Mouse (Mus musculus): ENCODE results near the gene Tsnaxip1. TPM values are rescaled to one million over a fixed set of nuclear protein-coding genes. Genes with fewer than 3 reads are reported as not detected.
A peak's percentile ranks its signal among the peaks of the same experiment; 100 is the strongest.

Tsnaxip1 gene
- polyA plus RNA-seq, 1 experiment, result 0.10 TPM

- H3K4me2 ChIP-seq (ENCODE audit: low read depth), result peak within 1 kb of the TSS; percentile 98
- no peak for TF ChIP-seq SRF (IDR thresholded peaks at IDR 0.05; ENCODE audit: control insufficient read depth, insufficient read length, low read depth)
- TF ChIP-seq REST (IDR thresholded peaks at IDR 0.05; ENCODE audit: insufficient read depth, insufficient read length), result no peak
- TF ChIP-seq MAX (IDR thresholded peaks at IDR 0.05; ENCODE audit: low read depth), result no peak
- no peak for TF ChIP-seq TCF12 (IDR thresholded peaks at IDR 0.05; ENCODE audit: insufficient read depth, poor library complexity, severe bottlenecking)
- no peak for TF ChIP-seq CEBPB (IDR thresholded peaks at IDR 0.05; ENCODE audit: insufficient read depth, poor library complexity, severe bottlenecking)
- TF ChIP-seq TCF3 (IDR thresholded peaks at IDR 0.05; ENCODE audit: insufficient read length, low read depth), result no peak
- TF ChIP-seq POLR2AphosphoS2 (IDR thresholded peaks at IDR 0.05; ENCODE audit: insufficient read length, low read depth), result peak; percentile 99
- no peak for TF ChIP-seq MYOG (IDR thresholded peaks at IDR 0.05; ENCODE audit: control insufficient read depth in 1 of 3, insufficient read depth in 1 of 3, insufficient read length in 2 of 3, low read depth in 2 of 3)
- TF ChIP-seq MYOD1 (IDR thresholded peaks at IDR 0.05; ENCODE audit: control insufficient read depth in 1 of 3, insufficient read length in 2 of 3, low read depth in 2 of 3), result no peak
- TF ChIP-seq POLR2A (IDR thresholded peaks at IDR 0.05; ENCODE audit: insufficient read length, low read depth), result peak; percentile 98
- TF ChIP-seq E2F4 (IDR thresholded peaks at IDR 0.05; ENCODE audit: insufficient read depth), result no peak
- no peaks in the 10 kb centered on the region for H3K27me3 ChIP-seq (ENCODE audit: control insufficient read depth, insufficient read depth, insufficient read length)
- peaks cover 16% of the 10 kb centered on the region for H3K36me3 ChIP-seq (ENCODE audit: control insufficient read depth, insufficient read depth)
- peaks cover 31% of the 10 kb centered on the region for H3K79me2 ChIP-seq (ENCODE audit: control insufficient read depth, insufficient read depth)
- H3K4me3 ChIP-seq, result peak within 1 kb of the TSS; percentile 82
- peak within 1 kb of the TSS; percentile 73 for H3ac ChIP-seq (ENCODE audit: control insufficient read depth, insufficient read length)
These were observed 53.4 kb downstream of the Tsnaxip1 start, which contains the start of gene Edc4 for GRCm38 (mm10) chr8:105880754-105881520. Gene Edc4, plus strand, starts transcription at chr8:105880881.

DNA sequence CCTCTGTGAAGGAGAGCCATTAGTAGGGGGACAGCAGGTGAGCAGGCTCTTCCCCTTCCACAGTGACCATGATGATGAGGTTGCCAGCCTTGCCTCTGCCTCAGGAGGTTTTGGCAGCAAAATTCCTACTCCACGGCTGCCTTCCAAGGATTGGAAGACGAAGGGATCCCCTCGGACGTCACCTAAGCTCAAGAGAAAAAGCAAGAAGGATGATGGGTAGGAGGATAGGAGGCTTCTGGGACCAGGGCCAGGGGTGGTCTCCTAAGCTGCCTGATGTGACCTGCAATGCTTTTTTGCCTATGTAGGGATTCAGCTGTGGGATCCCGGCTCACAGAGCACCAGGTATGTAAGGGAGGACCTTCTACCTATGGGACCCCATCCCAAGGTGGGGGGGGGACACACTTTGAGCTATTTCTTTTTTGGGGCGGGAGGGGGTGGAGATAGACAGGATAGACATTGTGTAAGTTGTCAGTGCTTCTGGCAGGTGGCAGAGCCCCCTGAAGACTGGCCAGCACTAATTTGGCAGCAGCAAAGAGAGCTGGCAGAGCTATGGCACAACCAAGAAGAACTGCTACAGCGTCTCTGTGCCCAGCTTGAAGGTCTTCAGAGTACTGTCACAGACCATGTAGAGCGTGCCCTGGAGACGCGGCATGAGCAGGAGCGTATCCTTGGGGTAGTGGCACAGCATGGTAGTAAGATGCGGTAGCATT is 62.4 kb downstream of the Tsnaxip1 start:
- Histone ChIP-seq H3K27me3 (ENCODE audit: control insufficient read depth, insufficient read depth, insufficient read length) (no peaks in the 10 kb centered on the region), H3K79me2 (ENCODE audit: control insufficient read depth, insufficient read depth) (no peaks in the 10 kb centered on the region), H3K4me3 (no peak overlapping the region), H3K4me2 (ENCODE audit: low read depth) (no peak overlapping the region), H3ac (ENCODE audit: control insufficient read depth, insufficient read length) (no peak overlapping the region), H3K36me3 (ENCODE audit: control insufficient read depth, insufficient read depth) (peaks cover 21% of the 10 kb centered on the region)
- TF ChIP-seq MYOD1 (IDR thresholded peaks at IDR 0.05; ENCODE audit: control insufficient read depth in 1 of 3, insufficient read length in 2 of 3, low read depth in 2 of 3) (no peak), POLR2AphosphoS2 (IDR thresholded peaks at IDR 0.05; ENCODE audit: insufficient read length, low read depth) (no peak), USF1 (IDR thresholded peaks at IDR 0.05; ENCODE audit: low read depth) (no peak), E2F4 (IDR thresholded peaks at IDR 0.05; ENCODE audit: insufficient read depth) (no peak)

DNA sequence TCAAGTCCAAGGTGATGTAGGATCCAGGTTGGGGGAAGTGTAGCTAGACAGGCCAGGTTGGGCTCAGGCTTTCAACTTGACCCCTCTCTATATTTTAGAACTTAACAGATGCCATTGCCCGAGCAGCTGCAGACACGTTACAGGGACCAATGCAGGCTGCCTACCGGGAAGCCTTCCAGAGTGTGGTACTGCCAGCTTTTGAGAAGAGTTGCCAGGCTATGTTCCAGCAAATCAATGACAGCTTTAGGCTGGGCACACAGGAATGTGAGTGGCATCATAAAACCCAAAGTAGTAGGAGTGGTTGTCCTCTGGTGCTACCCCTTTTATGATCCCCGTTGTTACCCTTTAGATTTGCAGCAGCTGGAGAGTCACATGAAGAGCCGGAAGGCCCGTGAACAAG is 63.3 kb downstream of the Tsnaxip1 start:
- no peak overlapping the region for H3K4me3 ChIP-seq
- no peaks in the 10 kb centered on the region for H3K79me2 ChIP-seq (ENCODE audit: control insufficient read depth, insufficient read depth)
- H3K4me2 ChIP-seq (ENCODE audit: low read depth), result no peak overlapping the region
- no peaks in the 10 kb centered on the region for H3K27me3 ChIP-seq (ENCODE audit: control insufficient read depth, insufficient read depth, insufficient read length)
- H3K36me3 ChIP-seq (ENCODE audit: control insufficient read depth, insufficient read depth), result peaks cover 12% of the 10 kb centered on the region
- no peak overlapping the region for H3ac ChIP-seq (ENCODE audit: control insufficient read depth, insufficient read length)
- TF ChIP-seq POLR2AphosphoS2 (IDR thresholded peaks at IDR 0.05; ENCODE audit: insufficient read length, low read depth), result no peak
- peak in 1 of 3 experiments; percentile 5 for TF ChIP-seq MYOG (IDR thresholded peaks at IDR 0.05; ENCODE audit: control insufficient read depth in 1 of 3, insufficient read depth in 1 of 3, insufficient read length in 2 of 3, low read depth in 2 of 3)
- TF ChIP-seq MAX (IDR thresholded peaks at IDR 0.05; ENCODE audit: low read depth), result no peak

DNA sequence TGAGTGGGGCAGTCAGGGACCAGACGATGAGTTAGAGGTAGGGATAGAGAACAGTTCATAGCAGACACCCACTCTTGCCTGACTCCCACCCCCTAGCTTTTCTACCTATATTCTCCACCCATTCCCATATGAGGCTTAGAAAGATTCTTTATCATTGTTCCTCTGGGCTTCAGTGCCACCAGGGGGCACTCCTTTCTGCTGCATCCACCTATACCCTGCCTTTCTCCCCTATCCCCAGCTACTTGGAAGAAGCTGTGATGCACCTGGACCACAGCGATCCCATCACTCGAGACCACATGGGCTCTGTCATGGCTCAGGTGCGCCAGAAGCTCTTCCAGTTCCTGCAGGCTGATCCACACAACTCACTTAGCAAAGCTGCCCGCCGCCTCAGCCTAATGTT is 64.9 kb downstream of the Tsnaxip1 start:
- no peak for TF ChIP-seq POLR2AphosphoS2 (IDR thresholded peaks at IDR 0.05; ENCODE audit: insufficient read length, low read depth)
- TF ChIP-seq TCF3 (IDR thresholded peaks at IDR 0.05; ENCODE audit: insufficient read length, low read depth), result no peak
- no peak for TF ChIP-seq POLR2A (IDR thresholded peaks at IDR 0.05; ENCODE audit: insufficient read length, low read depth)
- no peak for TF ChIP-seq MYOD1 (IDR thresholded peaks at IDR 0.05; ENCODE audit: control insufficient read depth in 1 of 3, insufficient read length in 2 of 3, low read depth in 2 of 3)
- TF ChIP-seq CEBPB (IDR thresholded peaks at IDR 0.05; ENCODE audit: insufficient read depth, poor library complexity, severe bottlenecking), result no peak
- TF ChIP-seq USF1 (IDR thresholded peaks at IDR 0.05; ENCODE audit: low read depth), result no peak
- TF ChIP-seq SRF (IDR thresholded peaks at IDR 0.05; ENCODE audit: control insufficient read depth, insufficient read length, low read depth), result no peak
- TF ChIP-seq E2F4 (IDR thresholded peaks at IDR 0.05; ENCODE audit: insufficient read depth), result no peak
- no peak for TF ChIP-seq MYOG (IDR thresholded peaks at IDR 0.05; ENCODE audit: control insufficient read depth in 1 of 3, insufficient read depth in 1 of 3, insufficient read length in 2 of 3, low read depth in 2 of 3)
- no peak for TF ChIP-seq REST (IDR thresholded peaks at IDR 0.05; ENCODE audit: insufficient read depth, insufficient read length)
- TF ChIP-seq MAX (IDR thresholded peaks at IDR 0.05; ENCODE audit: low read depth), result no peak
- no peak for TF ChIP-seq TCF12 (IDR thresholded peaks at IDR 0.05; ENCODE audit: insufficient read depth, poor library complexity, severe bottlenecking)

GRCm38 (mm10) chr8:105893339-105893738 is 65.8 kb downstream of the Tsnaxip1 start, which contains the start of gene Nrn1l:
Gene Nrn1l, plus strand, starts transcription at chr8:105893567.
- Histone ChIP-seq H3K79me2 (ENCODE audit: control insufficient read depth, insufficient read depth) (no peaks in the 10 kb centered on the region), H3K4me2 (ENCODE audit: low read depth) (no peak within 1 kb of the TSS), H3K4me3 (no peak within 1 kb of the TSS), H3ac (ENCODE audit: control insufficient read depth, insufficient read length) (no peak within 1 kb of the TSS), H3K27me3 (ENCODE audit: control insufficient read depth, insufficient read depth, insufficient read length) (no peaks in the 10 kb centered on the region), H3K36me3 (ENCODE audit: control insufficient read depth, insufficient read depth) (peaks cover 5% of the 10 kb centered on the region)
- TF ChIP-seq CEBPB (IDR thresholded peaks at IDR 0.05; ENCODE audit: insufficient read depth, poor library complexity, severe bottlenecking) (no peak), USF1 (IDR thresholded peaks at IDR 0.05; ENCODE audit: low read depth) (no peak), TCF3 (IDR thresholded peaks at IDR 0.05; ENCODE audit: insufficient read length, low read depth) (no peak), MAX (IDR thresholded peaks at IDR 0.05; ENCODE audit: low read depth) (no peak), POLR2AphosphoS2 (IDR thresholded peaks at IDR 0.05; ENCODE audit: insufficient read length, low read depth) (peak; percentile 13), REST (IDR thresholded peaks at IDR 0.05; ENCODE audit: insufficient read depth, insufficient read length) (no peak), SRF (IDR thresholded peaks at IDR 0.05; ENCODE audit: control insufficient read depth, insufficient read length, low read depth) (no peak), POLR2A (IDR thresholded peaks at IDR 0.05; ENCODE audit: insufficient read length, low read depth) (peak; percentile 29), MYOG (IDR thresholded peaks at IDR 0.05; ENCODE audit: control insufficient read depth in 1 of 3, insufficient read depth in 1 of 3, insufficient read length in 2 of 3, low read depth in 2 of 3) (no peak), E2F4 (IDR thresholded peaks at IDR 0.05; ENCODE audit: insufficient read depth) (no peak), MYOD1 (IDR thresholded peaks at IDR 0.05; ENCODE audit: control insufficient read depth in 1 of 3, insufficient read length in 2 of 3, low read depth in 2 of 3) (no peak), TCF12 (IDR thresholded peaks at IDR 0.05; ENCODE audit: insufficient read depth, poor library complexity, severe bottlenecking) (no peak)

More for the DNA sequence above, 64.9 kb downstream of the Tsnaxip1 start:
- no peaks in the 10 kb centered on the region for H3K27me3 ChIP-seq (ENCODE audit: control insufficient read depth, insufficient read depth, insufficient read length)
- H3K4me2 ChIP-seq (ENCODE audit: low read depth), result no peak overlapping the region
- H3K36me3 ChIP-seq (ENCODE audit: control insufficient read depth, insufficient read depth), result peaks cover 8% of the 10 kb centered on the region
- no peaks in the 10 kb centered on the region for H3K79me2 ChIP-seq (ENCODE audit: control insufficient read depth, insufficient read depth)
- no peak overlapping the region for H3K4me3 ChIP-seq
- H3ac ChIP-seq (ENCODE audit: control insufficient read depth, insufficient read length), result no peak overlapping the region

All from myocyte (in vitro differentiated cells).